Mouse (Mus musculus): ENCODE results near the gene Tiam1. TPM values are rescaled to one million over a fixed set of nuclear protein-coding genes. Genes with fewer than 3 reads are reported as not detected.
A peak's percentile ranks its signal among the peaks of the same experiment; 100 is the strongest.

Gene Tiam1
- polyA plus RNA-seq, 1 experiment from 2014 or later = 16.4 TPM

DNA sequence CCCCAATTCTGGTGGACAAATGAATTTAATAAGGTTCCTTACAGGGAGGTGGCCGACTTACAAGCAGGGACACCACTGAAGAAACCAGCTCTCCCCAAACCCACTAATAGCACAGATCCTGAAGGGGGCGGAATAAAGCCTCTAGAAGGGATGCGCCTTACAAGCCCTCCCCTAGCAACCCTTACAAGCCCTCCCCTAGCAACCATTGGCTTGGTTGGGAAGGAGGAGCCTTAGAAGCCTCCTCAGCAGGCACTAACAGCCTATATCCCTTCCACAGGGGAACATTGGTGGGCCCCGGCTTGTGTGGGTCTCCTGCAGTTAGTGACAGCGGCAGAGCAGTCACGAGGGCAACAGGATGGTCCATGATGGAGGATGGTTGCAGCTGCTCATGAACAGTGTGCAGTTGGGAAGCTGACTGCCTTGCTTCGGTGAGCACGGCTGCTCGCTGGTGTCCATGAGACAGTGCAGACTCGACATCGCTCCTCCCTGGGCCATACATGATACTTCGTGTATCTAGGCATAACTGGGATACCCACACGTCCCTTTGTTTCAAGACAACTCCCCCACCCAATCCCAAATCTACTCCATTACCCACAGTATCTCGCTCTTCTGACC, 90.6 kb downstream of the Tiam1 start:
- H3K36me3 ChIP-seq = peaks cover 5% of the 10 kb centered on the region
- 75% methylated on average over 14 of the region's 14 CpGs for WGBS
- H3K27me3 ChIP-seq (ENCODE audit: insufficient read depth, poor library complexity, severe bottlenecking) = no peaks in the 10 kb centered on the region
- H3K27ac ChIP-seq = 0 out of 2 replicates have a peak overlapping the region, but pooled peaks have one; percentile 36
- H3K4me1 ChIP-seq = peaks cover 14% of the 10 kb centered on the region
- DNase-seq (ENCODE audit: low spot score) = no peak
- H3K9me3 ChIP-seq = no peaks in the 10 kb centered on the region
- H3K4me3 ChIP-seq = no peak overlapping the region

- Histone ChIP-seq H3K27ac (0 out of 2 replicates have a peak overlapping the region, but pooled peaks have one; percentile 36), H3K27me3 (ENCODE audit: insufficient read depth, poor library complexity, severe bottlenecking) (no peaks in the 10 kb centered on the region), H3K4me3 (no peak overlapping the region), H3K9me3 (no peaks in the 10 kb centered on the region), H3K4me1 (peaks cover 14% of the 10 kb centered on the region), H3K36me3 (peaks cover 5% of the 10 kb centered on the region)
- DNase-seq (ENCODE audit: low spot score) = no peak
- 61% methylated on average over 11 of the region's 11 CpGs for WGBS
Observed at GRCm38 (mm10) chr16:90052409-90052808, 91.2 kb downstream of the Tiam1 start.

- DNase-seq (ENCODE audit: low spot score) = no peak
- Histone ChIP-seq H3K4me1 (peaks cover 14% of the 10 kb centered on the region), H3K27ac (no peak overlapping the region), H3K36me3 (peaks cover 5% of the 10 kb centered on the region), H3K27me3 (ENCODE audit: insufficient read depth, poor library complexity, severe bottlenecking) (no peaks in the 10 kb centered on the region), H3K4me3 (no peak overlapping the region), H3K9me3 (no peaks in the 10 kb centered on the region)
- 72% methylated on average over 7 of the region's 7 CpGs for WGBS
Observed at GRCm38 (mm10) chr16:90051051-90051450, 92.5 kb downstream of the Tiam1 start.

DNA sequence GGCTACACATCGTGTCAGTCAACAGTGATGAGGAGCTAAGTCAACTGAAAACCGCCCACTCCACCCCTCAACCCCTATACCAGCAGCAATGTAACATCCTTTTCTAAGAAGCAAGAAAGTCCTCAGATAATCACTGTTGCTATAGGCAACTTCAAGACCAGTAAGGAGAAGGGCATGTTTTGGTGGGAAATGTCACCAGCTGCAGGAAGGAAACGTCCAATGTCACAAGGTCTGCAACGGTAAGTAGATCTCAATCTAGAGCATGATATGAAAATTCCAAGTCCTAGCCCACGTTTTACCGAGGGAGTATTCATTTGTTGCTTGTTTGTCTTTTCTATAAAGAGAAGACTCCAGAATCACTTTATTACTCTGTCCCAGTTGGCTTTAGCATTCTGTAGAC, 95.7 kb downstream of the Tiam1 start:
- Histone ChIP-seq H3K27ac (no peak overlapping the region), H3K36me3 (no peaks in the 10 kb centered on the region), H3K4me3 (no peak overlapping the region), H3K9me3 (no peaks in the 10 kb centered on the region), H3K4me1 (peaks cover 15% of the 10 kb centered on the region), H3K27me3 (ENCODE audit: insufficient read depth, poor library complexity, severe bottlenecking) (no peaks in the 10 kb centered on the region)
- DNase-seq (ENCODE audit: low spot score) = no peak
- 74% methylated on average over 6 of the region's 6 CpGs for WGBS

DNA sequence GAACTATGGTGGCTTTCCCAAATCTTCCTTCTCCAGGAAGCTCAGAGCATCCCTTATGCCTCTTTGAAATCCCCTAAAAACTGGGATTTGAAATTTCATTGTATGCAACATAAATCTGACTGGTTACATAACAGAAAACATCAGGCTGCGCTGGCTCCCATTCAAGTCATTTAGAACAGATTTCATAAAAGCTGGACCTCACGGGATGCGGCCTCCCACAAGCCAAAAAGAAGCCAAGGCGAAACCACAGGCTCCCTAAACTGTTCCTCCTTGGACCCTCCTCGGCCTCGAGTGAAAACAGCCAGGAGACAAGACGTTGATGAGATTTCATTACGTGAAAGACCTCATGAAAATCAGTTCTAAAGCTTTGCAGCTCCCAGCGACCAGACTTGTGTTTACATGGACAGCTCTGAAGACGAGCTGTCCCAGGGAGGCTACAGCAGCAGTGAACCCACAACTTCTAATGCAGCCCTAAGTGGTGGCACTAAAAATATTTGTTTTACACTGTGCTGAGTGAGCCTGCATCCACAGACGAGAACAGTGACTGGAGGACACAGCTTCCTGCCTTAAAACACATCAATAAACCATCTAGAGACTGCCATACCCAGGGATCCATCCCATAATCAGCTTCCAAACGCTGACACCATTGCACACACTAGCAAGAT, 96.9 kb downstream of the Tiam1 start:
- no peak for DNase-seq (ENCODE audit: low spot score)
- H3K4me3 ChIP-seq = no peak overlapping the region
- peaks cover 13% of the 10 kb centered on the region for H3K4me1 ChIP-seq
- H3K9me3 ChIP-seq = no peaks in the 10 kb centered on the region
- no peak overlapping the region for H3K27ac ChIP-seq
- no peaks in the 10 kb centered on the region for H3K36me3 ChIP-seq
- no peaks in the 10 kb centered on the region for H3K27me3 ChIP-seq (ENCODE audit: insufficient read depth, poor library complexity, severe bottlenecking)
- 81% methylated on average over 12 of the region's 12 CpGs for WGBS

GRCm38 (mm10) chr16:90045611-90046010, 98.0 kb downstream of the Tiam1 start:
- DNase-seq (ENCODE audit: low spot score) = no peak
- H3K27me3 ChIP-seq (ENCODE audit: insufficient read depth, poor library complexity, severe bottlenecking) = no peaks in the 10 kb centered on the region
- H3K27ac ChIP-seq = no peak overlapping the region
- H3K36me3 ChIP-seq = no peaks in the 10 kb centered on the region
- H3K4me3 ChIP-seq = no peak overlapping the region
- WGBS = 92% methylated on average over 8 of the region's 8 CpGs
- peaks cover 13% of the 10 kb centered on the region for H3K4me1 ChIP-seq
- H3K9me3 ChIP-seq = no peaks in the 10 kb centered on the region

DNA sequence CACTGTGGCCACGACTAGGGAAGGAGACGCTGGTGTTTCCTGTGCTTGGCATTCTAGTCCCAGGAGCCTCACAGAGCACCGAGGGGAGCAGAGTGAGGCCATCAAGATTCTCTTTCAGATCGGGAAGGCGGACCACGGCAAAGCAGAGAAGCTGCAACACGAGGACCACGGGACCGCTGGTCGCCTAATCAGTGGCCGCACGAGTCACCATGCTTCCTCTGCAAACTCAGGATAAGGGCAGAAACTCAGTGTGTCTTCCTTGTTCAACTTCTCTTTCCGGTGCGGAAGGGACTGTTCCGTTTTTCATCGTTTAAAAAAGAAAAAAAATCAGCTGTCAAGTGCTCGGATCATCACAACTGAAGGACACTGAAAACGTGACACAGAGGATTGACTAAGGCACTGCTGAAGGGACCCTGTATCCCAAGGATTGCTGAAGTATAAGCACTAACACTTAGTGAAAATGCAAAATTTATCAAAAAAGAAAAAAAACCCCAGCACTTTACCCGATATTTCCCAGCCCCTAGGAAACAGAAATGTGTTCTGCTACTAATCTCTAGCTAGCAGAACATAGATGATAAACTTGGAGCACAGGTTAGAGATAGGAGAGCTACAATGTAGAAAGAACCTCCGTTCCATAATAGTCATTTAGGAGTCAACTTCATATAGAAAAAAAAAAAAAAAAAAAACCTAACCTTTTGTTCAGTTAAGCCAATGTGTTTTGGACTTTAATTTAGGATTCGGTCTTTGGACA, 99.4 kb downstream of the Tiam1 start:
- H3K27ac ChIP-seq = peak overlapping the region; percentile 29; the same call in 1 of the 2 replicates
- 51% methylated on average over 21 of the region's 21 CpGs for WGBS
- no peaks in the 10 kb centered on the region for H3K9me3 ChIP-seq
- no peak overlapping the region for H3K4me3 ChIP-seq
- H3K36me3 ChIP-seq = no peaks in the 10 kb centered on the region
- peak; percentile 86 for DNase-seq (ENCODE audit: low spot score)
- H3K27me3 ChIP-seq (ENCODE audit: insufficient read depth, poor library complexity, severe bottlenecking) = no peaks in the 10 kb centered on the region
- peaks cover 13% of the 10 kb centered on the region for H3K4me1 ChIP-seq

GRCm38 (mm10) chr16:90042874-90043273, 100.7 kb downstream of the Tiam1 start:
- no peak for DNase-seq (ENCODE audit: low spot score)
- peaks cover 21% of the 10 kb centered on the region for H3K4me1 ChIP-seq
- no peak overlapping the region for H3K4me3 ChIP-seq
- 91% methylated on average over 10 of the region's 10 CpGs for WGBS
- no peaks in the 10 kb centered on the region for H3K27me3 ChIP-seq (ENCODE audit: insufficient read depth, poor library complexity, severe bottlenecking)
- no peaks in the 10 kb centered on the region for H3K9me3 ChIP-seq
- no peaks in the 10 kb centered on the region for H3K36me3 ChIP-seq
- no peak overlapping the region for H3K27ac ChIP-seq

- no peaks in the 10 kb centered on the region for H3K36me3 ChIP-seq
- no peak overlapping the region for H3K4me3 ChIP-seq
- H3K27ac ChIP-seq = no peak overlapping the region
- no peak for DNase-seq (ENCODE audit: low spot score)
- peaks cover 21% of the 10 kb centered on the region for H3K4me1 ChIP-seq
- H3K9me3 ChIP-seq = no peaks in the 10 kb centered on the region
- H3K27me3 ChIP-seq (ENCODE audit: insufficient read depth, poor library complexity, severe bottlenecking) = no peaks in the 10 kb centered on the region
- 61% methylated on average over 10 of the region's 10 CpGs for WGBS
Observed at GRCm38 (mm10) chr16:90042386-90042785, 101.2 kb downstream of the Tiam1 start.

DNA sequence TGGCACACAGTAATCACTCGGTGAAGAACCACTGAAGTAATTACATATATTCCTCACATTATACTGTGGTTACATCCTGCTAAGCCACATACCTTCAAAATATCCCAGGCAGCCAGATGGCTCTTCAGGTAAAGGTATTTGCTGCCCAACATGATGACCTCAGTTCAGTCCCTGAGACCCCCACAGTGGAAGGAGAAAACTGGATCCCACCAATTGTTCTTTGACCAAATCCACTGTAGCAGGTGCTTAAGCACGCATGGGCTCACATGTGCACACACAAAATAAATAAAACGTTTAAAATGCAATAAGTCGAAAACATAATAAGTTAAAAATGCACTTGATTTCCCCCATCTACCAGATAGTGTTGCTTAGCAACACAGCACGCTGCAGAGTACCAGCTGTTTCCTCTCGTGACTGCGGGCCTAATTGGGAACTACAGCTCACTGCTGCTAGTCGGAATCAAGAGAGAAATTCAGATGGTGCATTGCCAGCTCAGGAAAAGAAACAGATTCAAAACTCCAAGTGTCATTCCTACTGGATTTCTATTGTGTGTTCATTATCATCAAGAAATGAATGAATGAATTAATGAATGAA, 102.7 kb downstream of the Tiam1 start:
- H3K36me3 ChIP-seq = no peaks in the 10 kb centered on the region
- WGBS = 65% methylated on average over 8 of the region's 8 CpGs
- no peak overlapping the region for H3K4me3 ChIP-seq
- peaks cover 25% of the 10 kb centered on the region for H3K4me1 ChIP-seq
- no peaks in the 10 kb centered on the region for H3K9me3 ChIP-seq
- no peaks in the 10 kb centered on the region for H3K27me3 ChIP-seq (ENCODE audit: insufficient read depth, poor library complexity, severe bottlenecking)
- DNase-seq (ENCODE audit: low spot score) = no peak
- no peak overlapping the region for H3K27ac ChIP-seq

DNA sequence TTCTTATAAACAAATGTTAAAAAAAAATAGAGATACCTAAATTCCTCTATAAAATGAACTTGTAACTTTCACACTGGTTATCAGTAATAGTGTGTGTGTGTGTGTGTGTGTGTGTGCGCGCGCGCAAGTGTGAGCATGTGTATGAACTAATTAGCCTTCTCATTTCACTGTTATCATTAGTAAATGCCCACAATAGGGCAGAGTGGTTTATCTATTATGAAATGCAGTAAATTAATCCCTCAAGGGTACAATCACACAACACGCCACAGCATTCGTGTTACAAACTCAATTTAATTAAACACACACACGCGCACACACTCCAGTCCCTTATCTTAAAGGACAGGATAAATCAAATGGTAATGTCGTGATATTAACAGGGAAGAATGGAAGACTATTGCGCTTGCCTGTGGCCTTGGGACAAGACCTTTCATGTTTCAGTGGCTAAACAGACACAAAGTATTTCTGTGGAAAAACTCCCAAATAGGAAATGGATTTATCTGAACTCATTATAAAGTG, 107.9 kb downstream of the Tiam1 start:
- WGBS = 95% methylated on average over 10 of the region's 10 CpGs
- H3K4me3 ChIP-seq = no peak overlapping the region
- no peaks in the 10 kb centered on the region for H3K36me3 ChIP-seq
- peaks cover 13% of the 10 kb centered on the region for H3K4me1 ChIP-seq
- H3K27me3 ChIP-seq (ENCODE audit: insufficient read depth, poor library complexity, severe bottlenecking) = no peaks in the 10 kb centered on the region
- DNase-seq (ENCODE audit: low spot score) = no peak
- no peak overlapping the region for H3K27ac ChIP-seq
- no peaks in the 10 kb centered on the region for H3K9me3 ChIP-seq

DNA sequence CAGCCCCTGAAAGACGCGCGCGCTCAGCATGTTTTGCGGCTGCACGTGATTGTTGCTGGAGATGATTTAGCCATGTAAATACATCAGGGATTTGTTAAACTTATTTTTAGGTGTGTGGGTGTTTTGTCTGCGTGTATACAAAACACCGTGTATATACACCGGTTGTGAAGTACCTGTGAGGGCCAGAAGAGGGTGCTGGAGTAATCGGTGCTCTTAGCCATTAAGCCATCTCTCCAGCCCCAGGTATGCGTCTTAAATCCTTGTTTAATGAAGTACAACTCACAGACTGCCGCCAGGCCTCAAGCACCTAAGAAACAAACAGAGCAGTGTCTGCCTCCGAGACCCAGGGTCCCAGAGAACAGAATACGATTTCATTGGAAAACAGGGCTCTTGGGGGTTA, 113.2 kb downstream of the Tiam1 start:
- no peak for DNase-seq (ENCODE audit: low spot score)

DNA sequence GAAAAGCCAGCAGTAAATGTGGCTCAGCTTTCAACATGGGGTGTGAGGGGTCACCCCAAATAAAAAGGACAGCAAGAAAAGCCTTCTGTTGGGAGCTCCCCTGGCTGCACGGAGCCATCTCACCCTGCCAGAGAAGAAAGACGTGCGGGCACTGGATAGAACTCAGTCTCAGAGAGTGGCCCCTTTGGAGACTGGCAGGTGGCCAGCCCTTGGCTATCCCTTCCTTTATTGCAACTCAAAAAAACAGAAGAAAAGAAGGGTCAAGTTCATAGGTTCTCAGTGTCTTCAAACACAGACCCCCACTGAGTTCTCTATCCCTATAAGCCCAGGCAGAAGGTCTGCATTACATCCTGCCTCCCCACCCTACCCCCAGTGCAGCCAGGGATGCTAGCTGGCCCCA, 115.7 kb downstream of the Tiam1 start:
- Histone ChIP-seq H3K27ac (no peak overlapping the region), H3K36me3 (no peaks in the 10 kb centered on the region), H3K4me1 (no peaks in the 10 kb centered on the region), H3K27me3 (ENCODE audit: insufficient read depth, poor library complexity, severe bottlenecking) (no peaks in the 10 kb centered on the region), H3K4me3 (no peak overlapping the region), H3K9me3 (no peaks in the 10 kb centered on the region)
- WGBS = 91% methylated on average over 3 of the region's 3 CpGs
- DNase-seq (ENCODE audit: low spot score) = no peak

More for the DNA sequence above, 113.2 kb downstream of the Tiam1 start:
- Histone ChIP-seq H3K36me3 (no peaks in the 10 kb centered on the region), H3K9me3 (no peaks in the 10 kb centered on the region), H3K4me3 (no peak overlapping the region), H3K27ac (no peak overlapping the region), H3K4me1 (no peaks in the 10 kb centered on the region), H3K27me3 (ENCODE audit: insufficient read depth, poor library complexity, severe bottlenecking) (no peaks in the 10 kb centered on the region)
- WGBS = 94% methylated on average over 14 of the region's 14 CpGs

Data from heart, embryonic 10.5 days (tissue).